Mouse (Mus musculus): ENCODE results near the gene Lrriq3. TPM values are rescaled to one million over a fixed set of nuclear protein-coding genes. Genes with fewer than 3 reads are reported as not detected.

Gene Lrriq3
- polyA plus RNA-seq, 1 experiment from 2014 or later = 1.9 TPM

DNA sequence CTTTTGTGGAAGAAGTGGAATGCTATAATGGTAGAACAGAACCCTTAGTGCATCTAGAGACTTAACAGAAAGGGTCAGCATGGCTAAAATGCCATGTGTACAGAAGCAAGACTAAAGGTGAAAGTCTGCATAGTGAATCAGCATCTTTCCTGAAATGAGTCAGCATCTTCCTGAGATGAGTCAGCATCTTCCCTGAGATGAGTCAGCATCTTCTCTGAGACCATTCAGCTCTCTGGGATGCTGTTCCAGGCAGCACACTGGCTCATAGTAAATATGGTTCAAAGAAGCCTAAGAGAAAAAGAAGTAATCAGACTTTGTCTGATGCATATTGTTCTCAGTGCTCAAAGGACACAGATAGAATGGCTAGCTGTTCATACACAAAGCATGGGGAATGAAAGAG, 142.3 kb downstream of the Lrriq3 start:
- H3K4me1 ChIP-seq (replicated peaks; ENCODE audit: insufficient read depth, low read length) = no peaks in the 10 kb centered on the region
- H3K27me3 ChIP-seq (ENCODE audit: insufficient read depth, low read length) = no peaks in the 10 kb centered on the region
- no peak for ATAC-seq (replicated peaks; ENCODE audit: low FRiP score, low read depth)
- no peak overlapping the region for H3K27ac ChIP-seq
- TF ChIP-seq CTCF (IDR thresholded peaks at IDR 0.05; ENCODE audit: low read depth) = no peak
- H3K9ac ChIP-seq (ENCODE audit: low read depth, low read length) = no peak overlapping the region
- no peak overlapping the region for H3K4me3 ChIP-seq (replicated peaks; ENCODE audit: low read depth, low read length)
- H3K36me3 ChIP-seq (ENCODE audit: insufficient read depth, low read length) = no peaks in the 10 kb centered on the region
- no peaks in the 10 kb centered on the region for H3K9me3 ChIP-seq (replicated peaks; ENCODE audit: low read length)
- DNase-seq (ENCODE audit: low spot score) = no peak
- H3K4me2 ChIP-seq (ENCODE audit: low read length) = no peak overlapping the region

Other genes starting within 250 kb of the Lrriq3 start
- not detected in 2 replicates for gene Tnni3k, start 38.0 kb upstream of the Lrriq3 start, polyA plus RNA-seq (2015; fragmentation: Nextera tagmentation; extraction: Ambion mirVana)
- gene Fpgt, start within 50 bp of the Lrriq3 start, polyA plus RNA-seq (2015; fragmentation: Nextera tagmentation; extraction: Ambion mirVana) = 12.2 and 12.5 TPM in 2 replicates

Measured in kidney, postnatal 0 days (tissue).